Mouse (Mus musculus): Measurements from ENCODE around the gene P2rx4. TPM values are rescaled to one million over a fixed set of nuclear protein-coding genes. Genes with fewer than 3 reads are reported as not detected.

P2rx4 gene
- polyA plus RNA-seq, 1 experiment: not detected

DNA sequence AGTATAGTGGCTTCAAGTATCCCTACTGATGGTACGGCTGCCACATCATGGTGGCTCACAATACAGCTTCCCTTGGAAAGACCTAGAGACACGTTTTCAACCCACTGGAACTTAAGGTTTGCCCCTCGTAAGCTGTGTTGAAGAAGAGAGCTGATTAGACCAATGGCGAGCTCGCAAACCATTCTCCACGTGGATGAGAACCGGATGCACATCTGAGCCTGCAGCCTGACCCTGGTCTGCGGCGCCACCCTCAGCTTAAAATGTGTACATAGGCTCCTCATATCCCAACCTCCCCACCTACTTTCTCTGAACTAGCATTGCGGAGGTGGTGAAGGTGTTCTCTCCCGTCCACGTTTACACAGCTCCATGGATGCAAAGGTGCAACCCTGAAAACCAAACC is 26.1 kb upstream of the P2rx4 start:
- 88% methylated on average over 12 of the region's 12 CpGs for WGBS
- TF ChIP-seq CTCF (IDR thresholded peaks at IDR 0.05; ENCODE audit: insufficient read depth, low read depth, low read length) (no peak), POLR2A (IDR thresholded peaks at IDR 0.05; ENCODE audit: insufficient read depth, low read depth, low read length) (no peak)
- H3K4me3 ChIP-seq (ENCODE audit: insufficient read depth, low read depth, low read length): no peak overlapping the region
- no peak overlapping the region for H3K27ac ChIP-seq (ENCODE audit: insufficient read depth, low read depth, low read length)
- H3K4me1 ChIP-seq (ENCODE audit: control insufficient read depth, insufficient read depth, low read length): no peaks in the 10 kb centered on the region

DNA sequence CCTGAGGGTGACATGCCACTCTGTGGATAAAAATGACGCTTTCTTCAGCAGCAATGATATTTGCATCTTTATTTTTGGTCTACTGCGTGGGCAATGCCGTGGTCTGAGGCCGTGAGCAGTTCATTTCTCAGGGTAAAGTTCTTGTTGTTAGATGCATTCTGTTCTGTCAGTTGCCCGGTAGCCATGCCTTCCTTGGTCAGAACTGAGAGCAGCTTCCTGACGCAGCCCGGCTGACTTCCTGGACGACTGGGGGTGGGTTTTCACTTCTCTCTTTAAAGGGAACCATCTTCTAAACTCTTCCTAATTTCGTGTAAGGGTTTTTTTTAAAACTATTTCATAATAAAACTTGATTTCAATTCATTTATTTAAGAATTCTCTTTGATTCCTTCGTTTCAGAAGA is 23.4 kb upstream of the P2rx4 start:
- Histone ChIP-seq H3K4me3 (ENCODE audit: insufficient read depth, low read depth, low read length) (no peak overlapping the region), H3K27ac (ENCODE audit: insufficient read depth, low read depth, low read length) (no peak overlapping the region), H3K4me1 (ENCODE audit: control insufficient read depth, insufficient read depth, low read length) (no peaks in the 10 kb centered on the region)
- 85% methylated on average over 10 of the region's 10 CpGs for WGBS
- TF ChIP-seq CTCF (IDR thresholded peaks at IDR 0.05; ENCODE audit: insufficient read depth, low read depth, low read length): no peak
- no peak for TF ChIP-seq POLR2A (IDR thresholded peaks at IDR 0.05; ENCODE audit: insufficient read depth, low read depth, low read length)

DNA sequence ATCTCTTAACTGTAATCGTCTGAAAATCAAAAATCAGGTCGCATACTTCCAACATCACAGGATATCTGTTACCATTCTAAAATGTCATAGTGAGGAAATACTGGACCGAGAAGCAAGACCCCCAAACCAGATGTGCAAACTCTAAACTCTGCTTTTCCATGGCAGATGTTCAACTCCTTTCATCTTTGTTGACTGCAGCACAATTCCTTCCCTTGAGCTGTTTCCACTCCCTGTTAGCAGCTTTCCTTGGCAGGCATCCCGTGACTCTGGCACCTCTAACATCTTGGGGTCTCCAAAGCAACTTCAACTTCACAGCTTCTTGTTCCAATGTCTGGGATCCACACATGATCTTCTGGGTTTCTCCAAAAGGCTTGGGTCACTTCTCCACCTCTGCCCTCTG is 20.0 kb upstream of the P2rx4 start:
- H3K4me3 ChIP-seq (ENCODE audit: insufficient read depth, low read depth, low read length): no peak overlapping the region
- no peak overlapping the region for H3K27ac ChIP-seq (ENCODE audit: insufficient read depth, low read depth, low read length)
- no peak for TF ChIP-seq POLR2A (IDR thresholded peaks at IDR 0.05; ENCODE audit: insufficient read depth, low read depth, low read length)
- TF ChIP-seq CTCF (IDR thresholded peaks at IDR 0.05; ENCODE audit: insufficient read depth, low read depth, low read length): no peak
- WGBS: 77% methylated on average over 4 of the region's 4 CpGs
- H3K4me1 ChIP-seq (ENCODE audit: control insufficient read depth, insufficient read depth, low read length): no peaks in the 10 kb centered on the region

DNA sequence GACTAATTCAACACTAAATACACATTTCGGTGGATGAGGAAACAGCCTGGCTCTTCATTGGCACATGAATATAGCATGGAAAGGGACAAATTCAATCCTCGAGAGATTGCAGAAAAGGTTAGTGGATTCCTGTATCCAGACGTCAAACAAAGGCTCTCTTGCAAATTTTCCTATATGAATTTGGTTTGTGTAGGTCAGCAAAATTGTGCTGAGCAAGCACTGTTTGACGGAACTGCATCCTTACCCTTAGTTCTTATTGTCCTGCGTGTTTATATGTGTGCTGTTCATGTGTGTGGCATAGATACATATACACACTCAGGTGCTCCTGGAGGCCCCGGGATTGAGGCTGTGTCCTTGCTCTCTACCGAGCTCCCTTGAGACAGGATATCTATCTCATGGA is 18.2 kb upstream of the P2rx4 start:
- no peak overlapping the region for H3K27ac ChIP-seq (ENCODE audit: insufficient read depth, low read depth, low read length)
- 92% methylated on average over 7 of the region's 7 CpGs for WGBS
- TF ChIP-seq POLR2A (IDR thresholded peaks at IDR 0.05; ENCODE audit: insufficient read depth, low read depth, low read length): no peak
- TF ChIP-seq CTCF (IDR thresholded peaks at IDR 0.05; ENCODE audit: insufficient read depth, low read depth, low read length): no peak
- peaks cover 3% of the 10 kb centered on the region; the same call in 1 of the 2 replicates for H3K4me1 ChIP-seq (ENCODE audit: control insufficient read depth, insufficient read depth, low read length)
- no peak overlapping the region for H3K4me3 ChIP-seq (ENCODE audit: insufficient read depth, low read depth, low read length)

DNA sequence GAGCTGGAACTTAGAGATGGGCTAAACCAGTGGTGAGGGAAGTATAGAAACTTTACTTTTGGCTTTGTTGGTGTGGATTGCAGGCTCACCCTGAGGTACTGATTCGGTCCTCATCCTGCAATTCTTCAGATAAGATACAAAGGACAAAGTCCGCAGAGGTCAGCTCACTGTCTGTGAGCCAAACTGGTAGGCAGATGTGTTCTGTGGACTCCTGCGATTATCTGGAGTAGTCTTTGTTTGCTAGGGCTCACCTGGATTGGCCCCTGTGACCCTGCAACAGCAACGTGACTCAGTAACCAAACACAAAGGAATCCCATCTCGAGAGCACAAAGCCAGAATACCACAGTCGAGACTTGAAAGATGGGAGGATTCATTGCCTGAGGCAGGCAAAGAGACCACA is 16.9 kb upstream of the P2rx4 start:
- 70% methylated on average over 6 of the region's 6 CpGs for WGBS
- Histone ChIP-seq H3K4me1 (ENCODE audit: control insufficient read depth, insufficient read depth, low read length) (peaks cover 3% of the 10 kb centered on the region; the same call in 1 of the 2 replicates), H3K27ac (ENCODE audit: insufficient read depth, low read depth, low read length) (no peak overlapping the region), H3K4me3 (ENCODE audit: insufficient read depth, low read depth, low read length) (no peak overlapping the region)
- no peak for TF ChIP-seq CTCF (IDR thresholded peaks at IDR 0.05; ENCODE audit: insufficient read depth, low read depth, low read length)
- TF ChIP-seq POLR2A (IDR thresholded peaks at IDR 0.05; ENCODE audit: insufficient read depth, low read depth, low read length): no peak

DNA sequence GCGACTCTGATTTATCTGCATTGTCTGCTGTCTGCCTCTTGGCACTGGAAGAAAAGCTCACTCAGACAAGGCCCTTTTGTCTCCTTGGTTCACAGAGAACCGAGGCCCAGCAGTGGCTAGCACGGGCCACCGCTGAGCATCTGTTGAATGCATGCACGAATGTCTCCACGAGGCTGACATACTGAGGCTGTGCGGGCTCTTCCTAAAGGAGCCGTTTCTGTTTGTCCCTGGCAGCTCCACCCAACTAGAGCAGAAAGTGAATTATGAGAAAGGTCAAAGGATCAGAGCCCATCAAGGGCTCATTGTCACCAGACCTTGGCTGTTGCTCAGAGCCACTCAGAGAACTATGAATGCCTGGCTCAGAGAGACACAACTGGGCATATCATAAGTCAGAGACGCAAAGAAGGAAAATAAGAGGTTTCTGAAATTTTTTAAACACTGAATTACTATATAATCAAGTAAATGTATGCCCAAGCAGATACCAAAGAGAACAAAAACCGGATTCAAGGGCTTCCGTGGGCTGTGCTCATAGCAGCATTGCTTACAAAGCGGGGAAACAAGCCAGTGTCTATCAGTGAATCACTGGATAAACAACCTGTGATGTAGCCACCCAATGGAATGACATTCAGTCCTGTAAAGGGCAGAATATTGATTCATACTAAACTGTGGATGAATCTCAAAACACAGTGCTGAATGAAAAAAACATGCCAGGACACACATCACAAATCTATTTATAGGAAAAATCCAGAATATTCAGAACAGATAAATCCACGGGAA is 13.7 kb upstream of the P2rx4 start:
- 43% methylated on average over 13 of the region's 13 CpGs for WGBS

DNA sequence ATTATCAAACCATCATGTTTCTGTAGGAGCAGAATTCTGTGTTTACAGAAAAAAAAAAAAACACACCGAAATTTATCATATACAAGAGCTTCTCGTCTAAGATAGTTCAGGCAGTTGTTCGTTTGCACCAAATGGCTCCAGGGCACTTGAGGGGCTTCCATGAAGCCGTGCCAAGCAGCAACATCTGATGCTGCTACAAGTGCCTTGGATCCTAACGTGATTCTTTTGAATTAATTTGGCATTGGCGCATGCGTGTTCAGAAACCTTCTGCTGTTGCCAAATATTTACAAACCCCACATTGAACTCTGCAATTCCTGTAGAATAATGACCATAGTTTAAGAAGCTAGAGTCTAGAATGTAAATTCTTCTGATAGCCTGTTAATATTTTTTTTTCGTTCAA is 11.8 kb upstream of the P2rx4 start:
- H3K27ac ChIP-seq (ENCODE audit: insufficient read depth, low read depth, low read length): no peak overlapping the region
- TF ChIP-seq CTCF (IDR thresholded peaks at IDR 0.05; ENCODE audit: insufficient read depth, low read depth, low read length) (no peak), POLR2A (IDR thresholded peaks at IDR 0.05; ENCODE audit: insufficient read depth, low read depth, low read length) (no peak)
- WGBS: 64% methylated on average over 8 of the region's 8 CpGs
- H3K4me3 ChIP-seq (ENCODE audit: insufficient read depth, low read depth, low read length): no peak overlapping the region
- H3K4me1 ChIP-seq (ENCODE audit: control insufficient read depth, insufficient read depth, low read length): peaks cover 3% of the 10 kb centered on the region; the same call in 1 of the 2 replicates

More for the DNA sequence above, 13.7 kb upstream of the P2rx4 start:
- no peak overlapping the region for H3K4me3 ChIP-seq (ENCODE audit: insufficient read depth, low read depth, low read length)
- H3K27ac ChIP-seq (ENCODE audit: insufficient read depth, low read depth, low read length): no peak overlapping the region
- TF ChIP-seq CTCF (IDR thresholded peaks at IDR 0.05; ENCODE audit: insufficient read depth, low read depth, low read length) (no peak), POLR2A (IDR thresholded peaks at IDR 0.05; ENCODE audit: insufficient read depth, low read depth, low read length) (no peak)
- peaks cover 3% of the 10 kb centered on the region; the same call in 1 of the 2 replicates for H3K4me1 ChIP-seq (ENCODE audit: control insufficient read depth, insufficient read depth, low read length)

DNA sequence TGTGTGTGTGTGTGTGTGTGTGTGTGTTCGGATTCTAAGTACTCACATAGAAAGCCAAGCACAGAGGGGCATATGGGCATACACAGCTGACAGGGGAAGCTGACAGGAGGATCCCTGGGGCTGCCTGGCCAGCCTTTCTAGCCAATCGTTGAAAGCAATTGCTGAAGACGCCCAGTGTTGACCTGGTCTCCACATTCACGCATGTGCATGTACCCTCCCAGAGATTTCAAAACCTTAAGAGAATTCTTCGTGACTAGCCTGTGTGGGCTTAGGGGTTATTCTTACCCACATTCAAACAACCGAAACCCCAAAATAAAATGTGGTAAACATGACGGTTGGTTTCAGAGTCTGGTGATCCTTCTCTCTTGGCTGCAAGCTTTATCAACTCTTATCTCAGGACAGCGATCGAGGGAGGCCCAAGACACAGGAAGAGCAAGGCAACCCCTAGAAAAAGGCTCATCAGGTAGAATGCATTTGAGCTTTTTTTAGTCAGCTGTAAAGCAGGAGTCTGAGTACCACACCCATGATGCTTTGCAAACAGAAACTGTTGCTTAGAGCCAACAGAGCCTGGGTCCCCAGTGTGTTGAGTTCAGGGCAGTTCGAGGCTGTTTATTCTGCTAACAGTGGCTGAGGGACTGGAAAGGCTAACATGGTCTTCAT is 9.2 kb upstream of the P2rx4 start:
- 91% methylated on average over 10 of the region's 10 CpGs for WGBS
- TF ChIP-seq POLR2A (IDR thresholded peaks at IDR 0.05; ENCODE audit: insufficient read depth, low read depth, low read length) (no peak), CTCF (IDR thresholded peaks at IDR 0.05; ENCODE audit: insufficient read depth, low read depth, low read length) (no peak)
- Histone ChIP-seq H3K27ac (ENCODE audit: insufficient read depth, low read depth, low read length) (no peak overlapping the region), H3K4me3 (ENCODE audit: insufficient read depth, low read depth, low read length) (no peak overlapping the region), H3K4me1 (ENCODE audit: control insufficient read depth, insufficient read depth, low read length) (peaks cover 3% of the 10 kb centered on the region; the same call in 1 of the 2 replicates)

DNA sequence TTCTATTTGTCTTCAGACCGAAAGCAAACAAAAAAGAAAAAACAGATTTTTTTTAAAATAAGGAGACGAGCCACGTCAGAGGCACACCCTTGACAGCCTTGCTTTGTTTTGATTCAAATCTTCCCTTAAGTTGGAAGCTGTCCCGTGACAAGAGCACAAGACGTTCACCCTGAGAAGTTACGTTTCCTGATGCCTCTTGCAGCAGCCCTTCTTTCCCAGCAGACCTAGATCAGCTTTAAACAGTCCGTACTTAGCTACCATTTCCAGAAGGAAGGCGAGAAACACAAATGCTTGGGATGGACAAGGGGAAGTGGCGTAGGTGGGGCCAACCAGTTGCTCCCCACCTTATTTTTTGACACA is 8.7 kb upstream of the P2rx4 start:
- H3K4me1 ChIP-seq (ENCODE audit: control insufficient read depth, insufficient read depth, low read length): no peaks in the 10 kb centered on the region
- no peak for TF ChIP-seq POLR2A (IDR thresholded peaks at IDR 0.05; ENCODE audit: insufficient read depth, low read depth, low read length)
- TF ChIP-seq CTCF (IDR thresholded peaks at IDR 0.05; ENCODE audit: insufficient read depth, low read depth, low read length): no peak
- H3K27ac ChIP-seq (ENCODE audit: insufficient read depth, low read depth, low read length): no peak overlapping the region
- H3K4me3 ChIP-seq (ENCODE audit: insufficient read depth, low read depth, low read length): no peak overlapping the region
- WGBS: 85% methylated on average over 9 of the region's 9 CpGs

Measured in olfactory bulb, adult 2 months (tissue).